10 mouse cellular contexts compared by ENCODE assay signal in the genomic region with DNA sequence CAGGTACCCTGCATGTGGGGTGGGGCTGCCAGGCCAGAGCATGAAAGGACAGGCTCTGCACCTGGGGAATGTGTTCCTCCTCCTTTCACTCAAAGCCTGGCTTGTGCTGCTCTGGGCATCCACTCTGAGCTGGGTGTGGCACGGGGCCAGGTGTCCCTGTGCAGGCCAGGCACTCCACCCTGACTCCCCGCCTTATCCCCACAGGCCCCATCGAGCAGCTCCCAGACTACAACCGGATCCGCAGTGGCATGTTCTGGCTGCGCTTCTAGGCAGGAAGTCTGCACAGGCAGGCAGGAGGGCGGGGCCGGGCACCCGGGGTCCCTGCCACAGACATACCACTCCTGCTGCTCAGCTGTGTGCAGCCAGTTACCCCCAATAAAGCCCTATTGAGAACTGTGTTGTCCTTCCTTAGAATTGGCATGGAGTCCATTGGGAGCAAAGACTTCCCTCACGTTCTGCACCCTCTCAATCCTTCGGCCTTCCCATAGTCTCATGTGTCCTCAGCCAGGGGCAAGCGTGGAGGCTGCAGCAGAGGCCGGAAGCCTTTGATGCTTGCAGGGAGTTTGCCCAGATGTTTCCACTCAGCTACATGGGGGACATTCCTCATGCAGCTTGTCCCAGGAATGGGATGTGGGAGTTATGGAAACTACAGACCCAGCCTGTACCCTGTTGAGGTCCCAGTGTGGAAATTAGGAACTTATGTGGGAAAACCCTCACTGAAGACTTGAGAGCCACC. TPM values are rescaled to one million over a fixed set of nuclear protein-coding genes. Genes with fewer than 3 reads are reported as not detected.
DNase-seq lines count a peak whose midpoint lies in the region; ATAC-seq and TF ChIP-seq lines count a peak whose summit lies in the region.
"Had no signal": no experiment of that assay in that cellular context is flagged by ENCODE, and none has a peak within 500 bp of the region (broad histone marks: within the 10 kb centered on the region; RNA-seq: fewer than 3 reads in every experiment).

No protein-coding gene starts in this region.

- 86% methylated on average over 13 of the region's 13 CpGs for WGBS in forebrain, embryonic 12.5 days
- 92% methylated on average over 13 of the region's 13 CpGs for WGBS in forebrain, embryonic 15.5 days
- WGBS in embryonic facial prominence, embryonic 11.5 days: 52% methylated on average over 13 of the region's 13 CpGs
- WGBS in lung, embryonic 15.5 days: 57% methylated on average over 13 of the region's 13 CpGs
- WGBS in midbrain, embryonic 16.5 days: 91% methylated on average over 13 of the region's 13 CpGs
- 86% methylated on average over 13 of the region's 13 CpGs for whole genome bisulfite sequencing in midbrain, postnatal 0 days

- H3K4me3 ChIP-seq in forebrain, embryonic 12.5 days (replicated peaks): no peak overlapping the region
- H3K4me3 ChIP-seq in forebrain, embryonic 15.5 days: no peak overlapping the region
- H3K4me3 ChIP-seq in embryonic facial prominence, embryonic 11.5 days (ENCODE audit: low read depth, low read length): no peak overlapping the region
- no peak overlapping the region for H3K4me3 ChIP-seq in lung, embryonic 15.5 days
- no peak overlapping the region for H3K4me3 ChIP-seq in midbrain, embryonic 16.5 days (ENCODE audit: low read depth, low read length)
- no peak overlapping the region for H3K4me3 ChIP-seq in midbrain, postnatal 0 days (ENCODE audit: low read depth, low read length)
- H3K4me3 ChIP-seq: neural tube, embryonic 12.5 days had no signal

- ATAC-seq in forebrain, embryonic 12.5 days (ENCODE audit: low FRiP score): no peak
- ATAC-seq in forebrain, embryonic 15.5 days (replicated peaks): no peak; the same call in 1 of the 2 replicates
- ATAC-seq in embryonic facial prominence, embryonic 11.5 days (replicated peaks; ENCODE audit: insufficient number of reproducible peaks, low FRiP score, low TSS enrichment, low read depth): peak; percentile 63
- ATAC-seq in lung, embryonic 15.5 days (ENCODE audit: borderline replicate concordance, extremely low read depth, low FRiP score, low TSS enrichment): peak; percentile 61; the same call in 1 of the 2 replicates
- no peak for ATAC-seq in midbrain, embryonic 16.5 days
- no peak for ATAC-seq in midbrain, postnatal 0 days (ENCODE audit: low FRiP score)

- no peak for TF ChIP-seq CTCF in midbrain, postnatal 0 days (IDR thresholded peaks at IDR 0.05)

- peaks cover 26% of the 10 kb centered on the region for H3K27me3 ChIP-seq in forebrain, embryonic 12.5 days
- peaks cover 18% of the 10 kb centered on the region for H3K27me3 ChIP-seq in forebrain, embryonic 15.5 days
- H3K27me3 ChIP-seq in embryonic facial prominence, embryonic 11.5 days (ENCODE audit: control insufficient read depth, insufficient read depth, low read length): peaks cover 6% of the 10 kb centered on the region
- peaks cover 14% of the 10 kb centered on the region; the same call in 1 of the 2 replicates for H3K27me3 ChIP-seq in lung, embryonic 15.5 days
- peaks cover 19% of the 10 kb centered on the region for H3K27me3 ChIP-seq in midbrain, embryonic 16.5 days (ENCODE audit: control insufficient read depth, insufficient read depth, low read depth, low read length)
- H3K27me3 ChIP-seq in midbrain, postnatal 0 days (ENCODE audit: insufficient read depth, low read length): peaks cover 15% of the 10 kb centered on the region

- no peaks in the 10 kb centered on the region for H3K9me3 ChIP-seq in forebrain, embryonic 12.5 days
- H3K9me3 ChIP-seq in forebrain, embryonic 15.5 days: no peaks in the 10 kb centered on the region
- no peaks in the 10 kb centered on the region for H3K9me3 ChIP-seq in embryonic facial prominence, embryonic 11.5 days (replicated peaks; ENCODE audit: control insufficient read depth, low read length)
- H3K9me3 ChIP-seq in lung, embryonic 15.5 days: no peaks in the 10 kb centered on the region
- no peaks in the 10 kb centered on the region for H3K9me3 ChIP-seq in midbrain, embryonic 16.5 days (replicated peaks; ENCODE audit: control insufficient read depth, low read length, poor library complexity, severe bottlenecking)
- H3K9me3 ChIP-seq in midbrain, postnatal 0 days (ENCODE audit: low read length): no peaks in the 10 kb centered on the region
- H3K9me3 ChIP-seq: neural tube, embryonic 12.5 days had no signal

- intact Hi-C loops in heart, postnatal 10 days (cut with DNase I): no loop called here

- peak; percentile 88 for DNase-seq in embryonic facial prominence, embryonic 11.5 days (ENCODE audit: low spot score)
- peak; percentile 76 to 78 for DNase-seq in heart, postnatal 10 days
- no peak for DNase-seq in spleen, postnatal 14 days (ENCODE audit: low spot score in 2 of 2)
- DNase-seq in midbrain, postnatal 0 days (ENCODE audit: low spot score): no peak

- H3K27ac ChIP-seq in forebrain, embryonic 12.5 days: peak overlapping the region; percentile 0; the same call in 1 of the 2 replicates
- H3K27ac ChIP-seq in forebrain, embryonic 15.5 days (replicated peaks): no peak overlapping the region
- peak overlapping the region; percentile 81 for H3K27ac ChIP-seq in embryonic facial prominence, embryonic 11.5 days (replicated peaks; ENCODE audit: low read depth, low read length)
- H3K27ac ChIP-seq in lung, embryonic 15.5 days: peak overlapping the region; percentile 68
- no peak overlapping the region for H3K27ac ChIP-seq in midbrain, embryonic 16.5 days (ENCODE audit: low read length)
- no peak overlapping the region for H3K27ac ChIP-seq in midbrain, postnatal 0 days (ENCODE audit: low read depth, low read length)
- H3K27ac ChIP-seq: neural tube, embryonic 12.5 days had no signal

- peaks cover 65% of the 10 kb centered on the region for H3K36me3 ChIP-seq in forebrain, embryonic 12.5 days (replicated peaks)
- H3K36me3 ChIP-seq in forebrain, embryonic 15.5 days: peaks cover 64% of the 10 kb centered on the region
- peaks cover 3% of the 10 kb centered on the region for H3K36me3 ChIP-seq in embryonic facial prominence, embryonic 11.5 days (replicated peaks; ENCODE audit: control insufficient read depth, insufficient read depth, low read depth, low read length)
- H3K36me3 ChIP-seq in lung, embryonic 15.5 days: peaks cover 61% of the 10 kb centered on the region
- peaks cover 54% of the 10 kb centered on the region for H3K36me3 ChIP-seq in midbrain, embryonic 16.5 days (ENCODE audit: control insufficient read depth, insufficient read depth, low read length)
- peaks cover 57% of the 10 kb centered on the region for H3K36me3 ChIP-seq in midbrain, postnatal 0 days (ENCODE audit: insufficient read depth, low read length)

- H3K4me1 ChIP-seq in forebrain, embryonic 12.5 days: no peaks in the 10 kb centered on the region; the same call in 1 of the 2 replicates
- H3K4me1 ChIP-seq in forebrain, embryonic 15.5 days: no peaks in the 10 kb centered on the region
- H3K4me1 ChIP-seq in embryonic facial prominence, embryonic 11.5 days (ENCODE audit: control insufficient read depth, insufficient read depth, low read length): peaks cover 3% of the 10 kb centered on the region
- H3K4me1 ChIP-seq in lung, embryonic 15.5 days: peaks cover 10% of the 10 kb centered on the region; the same call in 1 of the 2 replicates
- no peaks in the 10 kb centered on the region for H3K4me1 ChIP-seq in midbrain, embryonic 16.5 days (ENCODE audit: control insufficient read depth, insufficient read depth, low read length)
- H3K4me1 ChIP-seq in midbrain, postnatal 0 days (ENCODE audit: insufficient read depth, low read length): no peaks in the 10 kb centered on the region
- H3K4me1 ChIP-seq: neural tube, embryonic 12.5 days had no signal

- H3K9ac ChIP-seq in forebrain, embryonic 12.5 days: no peak overlapping the region
- no peak overlapping the region for H3K9ac ChIP-seq in forebrain, embryonic 15.5 days (replicated peaks)
- H3K9ac ChIP-seq in embryonic facial prominence, embryonic 11.5 days (replicated peaks; ENCODE audit: low read length): no peak overlapping the region; the same call in 1 of the 2 replicates
- H3K9ac ChIP-seq in lung, embryonic 15.5 days: no peak overlapping the region
- H3K9ac ChIP-seq in midbrain, embryonic 16.5 days (ENCODE audit: low read depth, low read length): no peak overlapping the region
- no peak overlapping the region for H3K9ac ChIP-seq in midbrain, postnatal 0 days (replicated peaks; ENCODE audit: low read length, poor library complexity, severe bottlenecking)
- H3K9ac ChIP-seq: neural tube, embryonic 12.5 days had no signal

- no peak overlapping the region for H3K4me2 ChIP-seq in forebrain, embryonic 12.5 days
- H3K4me2 ChIP-seq in forebrain, embryonic 15.5 days (replicated peaks): no peak overlapping the region
- no peak overlapping the region for H3K4me2 ChIP-seq in embryonic facial prominence, embryonic 11.5 days (ENCODE audit: low read depth, low read length)
- no peak overlapping the region for H3K4me2 ChIP-seq in lung, embryonic 15.5 days
- no peak overlapping the region for H3K4me2 ChIP-seq in midbrain, embryonic 16.5 days (ENCODE audit: low read length)
- H3K4me2 ChIP-seq in midbrain, postnatal 0 days (ENCODE audit: low read depth, low read length, poor library complexity, severe bottlenecking): no peak overlapping the region
- H3K4me2 ChIP-seq: neural tube, embryonic 12.5 days had no signal

RNA-seq across cellular contexts. Expression of a gene that starts 4.0 kb away (rescaled TPM):
- 2.2 and 3.2 TPM in 2 replicates for polyA plus RNA-seq in forebrain, embryonic 12.5 days (2016; fragmentation: Nextera tagmentation; extraction: Ambion mirVana)
- 1.1 and 2.0 TPM in 2 replicates for polyA plus RNA-seq in forebrain, embryonic 15.5 days (2015; fragmentation: Nextera tagmentation; extraction: Ambion mirVana)
- polyA plus RNA-seq in embryonic facial prominence, embryonic 11.5 days (2014; fragmentation: Nextera tagmentation; extraction: Ambion mirVana): 1.1 and 2.4 TPM in 2 replicates
- 1 to 10 TPM; 1.3 TPM for total RNA-seq in heart, postnatal 10 days (2021)
- 0.86 and 1.0 TPM in 2 replicates for polyA plus RNA-seq in lung, embryonic 15.5 days (2015; fragmentation: Nextera tagmentation; extraction: Ambion mirVana)
- 1.1 and 1.6 TPM in 2 replicates for polyA plus RNA-seq in midbrain, embryonic 16.5 days (2015; fragmentation: Nextera tagmentation; extraction: Ambion mirVana)
- 1.7 and 4.5 TPM in 2 replicates for total RNA-seq in midbrain, postnatal 0 days (2014; rRNA removed)
- polyA plus RNA-seq in midbrain, postnatal 0 days (2015; fragmentation: Nextera tagmentation; extraction: Ambion mirVana): 0.71 and 1.5 TPM in 2 replicates

RNA-seq across cellular contexts. Expression of a gene that starts 13.0 kb away (rescaled TPM):
- 353 and 359 TPM in 2 replicates for polyA plus RNA-seq in forebrain, embryonic 12.5 days (2016; fragmentation: Nextera tagmentation; extraction: Ambion mirVana)
- 384 and 386 TPM in 2 replicates for polyA plus RNA-seq in forebrain, embryonic 15.5 days (2015; fragmentation: Nextera tagmentation; extraction: Ambion mirVana)
- polyA plus RNA-seq in embryonic facial prominence, embryonic 11.5 days (2014; fragmentation: Nextera tagmentation; extraction: Ambion mirVana): 412 and 422 TPM in 2 replicates
- 1,000 to 10,000 TPM; 1,923 to 1,927 TPM for total RNA-seq in heart, postnatal 10 days (2021)
- 437 and 446 TPM in 2 replicates for polyA plus RNA-seq in lung, embryonic 15.5 days (2015; fragmentation: Nextera tagmentation; extraction: Ambion mirVana)
- polyA plus RNA-seq in midbrain, embryonic 16.5 days (2015; fragmentation: Nextera tagmentation; extraction: Ambion mirVana): 417 and 452 TPM in 2 replicates
- 407 and 456 TPM in 2 replicates for total RNA-seq in midbrain, postnatal 0 days (2014; rRNA removed)
- 522 and 562 TPM in 2 replicates for polyA plus RNA-seq in midbrain, postnatal 0 days (2015; fragmentation: Nextera tagmentation; extraction: Ambion mirVana)

RNA-seq across cellular contexts. Expression of a gene that starts 35.0 kb away (rescaled TPM):
- not detected in 2 replicates for polyA plus RNA-seq in forebrain, embryonic 12.5 days (2016; fragmentation: Nextera tagmentation; extraction: Ambion mirVana)
- not detected in 2 replicates for polyA plus RNA-seq in forebrain, embryonic 15.5 days (2015; fragmentation: Nextera tagmentation; extraction: Ambion mirVana)
- polyA plus RNA-seq in embryonic facial prominence, embryonic 11.5 days (2014; fragmentation: Nextera tagmentation; extraction: Ambion mirVana): not detected in 2 replicates
- total RNA-seq in heart, postnatal 10 days (2021): not detected
- 0.25 TPM in 1 of 2 replicates, not detected in the other for polyA plus RNA-seq in lung, embryonic 15.5 days (2015; fragmentation: Nextera tagmentation; extraction: Ambion mirVana)
- not detected in 2 replicates for polyA plus RNA-seq in midbrain, embryonic 16.5 days (2015; fragmentation: Nextera tagmentation; extraction: Ambion mirVana)
- total RNA-seq in midbrain, postnatal 0 days (2014; rRNA removed): 0.88 and 1.6 TPM in 2 replicates
- polyA plus RNA-seq in midbrain, postnatal 0 days (2015; fragmentation: Nextera tagmentation; extraction: Ambion mirVana): 0.18 and 0.21 TPM in 2 replicates
- total RNA-seq: common myeloid progenitor, adult 5-6 weeks had no signal
- polyA plus RNA-seq: neural tube, embryonic 12.5 days had no signal

RNA-seq across cellular contexts. Expression of a gene that starts 36.4 kb away (rescaled TPM):
- polyA plus RNA-seq in forebrain, embryonic 12.5 days (2016; fragmentation: Nextera tagmentation; extraction: Ambion mirVana): not detected in 2 replicates
- not detected in 2 replicates for polyA plus RNA-seq in forebrain, embryonic 15.5 days (2015; fragmentation: Nextera tagmentation; extraction: Ambion mirVana)
- 0.25 TPM in 1 of 2 replicates, not detected in the other for polyA plus RNA-seq in embryonic facial prominence, embryonic 11.5 days (2014; fragmentation: Nextera tagmentation; extraction: Ambion mirVana)
- not detected for total RNA-seq in heart, postnatal 10 days (2021)
- polyA plus RNA-seq in lung, embryonic 15.5 days (2015; fragmentation: Nextera tagmentation; extraction: Ambion mirVana): not detected in 2 replicates
- polyA plus RNA-seq in midbrain, embryonic 16.5 days (2015; fragmentation: Nextera tagmentation; extraction: Ambion mirVana): not detected in 2 replicates
- total RNA-seq in midbrain, postnatal 0 days (2014; rRNA removed): not detected in 2 replicates
- not detected in 2 replicates for polyA plus RNA-seq in midbrain, postnatal 0 days (2015; fragmentation: Nextera tagmentation; extraction: Ambion mirVana)
- total RNA-seq: common myeloid progenitor, adult 5-6 weeks had no signal
- polyA plus RNA-seq: neural tube, embryonic 12.5 days had no signal

RNA-seq across cellular contexts. Expression of a gene that starts 42.2 kb away (rescaled TPM):
- polyA plus RNA-seq in forebrain, embryonic 12.5 days (2016; fragmentation: Nextera tagmentation; extraction: Ambion mirVana): 16.5 and 18.4 TPM in 2 replicates
- 27.3 and 28.0 TPM in 2 replicates for polyA plus RNA-seq in forebrain, embryonic 15.5 days (2015; fragmentation: Nextera tagmentation; extraction: Ambion mirVana)
- polyA plus RNA-seq in embryonic facial prominence, embryonic 11.5 days (2014; fragmentation: Nextera tagmentation; extraction: Ambion mirVana): 7.8 TPM in 2 replicates
- total RNA-seq in heart, postnatal 10 days (2021): 1 to 10 TPM; 2.4 TPM
- 10.2 and 11.3 TPM in 2 replicates for polyA plus RNA-seq in lung, embryonic 15.5 days (2015; fragmentation: Nextera tagmentation; extraction: Ambion mirVana)
- polyA plus RNA-seq in midbrain, embryonic 16.5 days (2015; fragmentation: Nextera tagmentation; extraction: Ambion mirVana): 31.5 and 31.9 TPM in 2 replicates
- 46.1 and 51.7 TPM in 2 replicates for total RNA-seq in midbrain, postnatal 0 days (2014; rRNA removed)
- 24.1 and 28.6 TPM in 2 replicates for polyA plus RNA-seq in midbrain, postnatal 0 days (2015; fragmentation: Nextera tagmentation; extraction: Ambion mirVana)

Comparison
In these comparisons a context has a peak if more than half of its experiments do, and no peak if none do; other contexts are left out.
1. H3K27ac ChIP-seq: peak in forebrain, embryonic 12.5 days (single experiment), embryonic facial prominence, embryonic 11.5 days (single experiment) and lung, embryonic 15.5 days (single experiment); none in forebrain, embryonic 15.5 days (single experiment), midbrain, embryonic 16.5 days (single experiment) and midbrain, postnatal 0 days (single experiment).
2. ATAC-seq: peak in embryonic facial prominence, embryonic 11.5 days (single experiment) and lung, embryonic 15.5 days (single experiment); none in forebrain, embryonic 12.5 days (single experiment), forebrain, embryonic 15.5 days (single experiment), midbrain, embryonic 16.5 days (single experiment) and midbrain, postnatal 0 days (single experiment).
3. DNase-seq: peak in embryonic facial prominence, embryonic 11.5 days (single experiment) and heart, postnatal 10 days (2 of 2); none in spleen, postnatal 14 days (0 of 2) and midbrain, postnatal 0 days (single experiment).